Mouse (Mus musculus): ENCODE measurements at regions not wholly inside any gene's neighbourhood (a gene's known extent, or its start where the extent isn't known, plus 50 kb on each side); places are given as distances from the start of the nearest gene placed in this dataset.

GRCm38 (mm10) chr1:55983522-55984066, 577.9 kb downstream of the Plcl1 start:
- TF ChIP-seq CTCF (IDR thresholded peaks at IDR 0.05; ENCODE audit: extremely low read depth, insufficient read depth, low read length) (no peak), POLR2A (IDR thresholded peaks at IDR 0.05; ENCODE audit: extremely low read depth, insufficient read depth, low read length) (no peak)
